Comparison of ENCODE assay signal across 16 mouse cellular contexts in the genomic region with DNA sequence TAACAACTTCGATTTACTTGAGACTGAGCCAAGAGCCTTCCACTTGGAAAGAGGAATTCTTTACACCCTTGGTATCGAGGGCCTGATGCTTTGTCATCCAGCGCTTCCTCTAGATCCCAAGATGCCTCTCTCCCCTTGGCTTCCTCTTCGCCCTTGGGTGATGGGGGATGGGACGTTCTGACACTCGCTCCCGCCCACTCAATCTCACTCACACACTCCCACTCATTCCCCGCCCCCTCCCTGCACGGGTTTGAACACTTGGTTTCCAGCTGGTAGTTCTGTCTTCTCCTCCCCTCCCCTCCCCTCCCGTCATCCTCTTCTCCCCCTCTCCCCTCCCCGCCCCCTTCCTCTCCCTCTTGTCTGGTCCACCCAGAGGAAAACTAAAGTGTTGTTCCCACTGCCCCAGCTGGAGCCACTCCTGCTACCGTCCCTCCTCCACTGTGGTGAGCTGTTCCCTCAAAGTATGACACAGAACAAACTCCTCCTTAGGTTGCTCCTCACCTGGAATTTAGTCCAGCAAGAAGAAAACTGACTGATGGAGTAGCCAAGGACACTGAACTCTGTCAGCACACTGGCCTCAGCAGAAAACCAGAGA. TPM values are rescaled to one million over a fixed set of nuclear protein-coding genes. Genes with fewer than 3 reads are reported as not detected.
DNase-seq lines count a peak whose midpoint lies in the region; ATAC-seq and TF ChIP-seq lines count a peak whose summit lies in the region.
"Had no signal": no experiment of that assay in that cellular context is flagged by ENCODE, and none has a peak within 500 bp of the region (broad histone marks: within the 10 kb centered on the region; RNA-seq: fewer than 3 reads in every experiment).

No protein-coding gene starts in this region.

- DNase-seq in heart, postnatal 36 days, result no peak
- peak; percentile 51 for DNase-seq in 3T3-L1 (ENCODE audit: low read depth, low spot score)
- peak; percentile 69 for DNase-seq in MEL (ENCODE audit: low read depth, low spot score)
- DNase-seq in forebrain, postnatal 0 days, result no peak
- no peak for DNase-seq in frontal cortex, postnatal 36 days (ENCODE audit: low spot score in 2 of 2)
- DNase-seq in midbrain, embryonic 10.5 days (ENCODE audit: low spot score), result no peak
- DNase-seq: adrenal gland, postnatal 25 days; cerebellum, postnatal 10 days; heart, adult 11 months; thymus, adult 18-20 months had no signal

- no peaks in the 10 kb centered on the region for H3K36me3 ChIP-seq in heart, embryonic 12.5 days
- peaks cover 0 to 25% of the 10 kb centered on the region in 2 experiments; a peak in 2 of 4 replicates for H3K36me3 ChIP-seq in MEL (ENCODE audit: control insufficient read depth in 1 of 2, insufficient read depth in 2 of 2, low read length in 2 of 2)
- H3K36me3 ChIP-seq in forebrain, postnatal 0 days (ENCODE audit: insufficient read depth), result no peaks in the 10 kb centered on the region
- no peaks in the 10 kb centered on the region for H3K36me3 ChIP-seq in midbrain, embryonic 10.5 days
- no peaks in the 10 kb centered on the region for H3K36me3 ChIP-seq in kidney, embryonic 14.5 days (ENCODE audit: control insufficient read depth, insufficient read depth, low read length)
- H3K36me3 ChIP-seq: G1E; limb, embryonic 15.5 days; midbrain, embryonic 12.5 days had no signal

- H3K9ac ChIP-seq in heart, embryonic 12.5 days, result no peak overlapping the region
- H3K9ac ChIP-seq in MEL (ENCODE audit: control insufficient read depth, low read depth, low read length, poor library complexity, severe bottlenecking), result peak overlapping the region; percentile 30; the same call in 1 of the 2 replicates
- no peak overlapping the region for H3K9ac ChIP-seq in forebrain, postnatal 0 days
- no peak overlapping the region for H3K9ac ChIP-seq in kidney, embryonic 14.5 days (ENCODE audit: low read depth, low read length)
- H3K9ac ChIP-seq: limb, embryonic 15.5 days; midbrain, embryonic 12.5 days had no signal

- peak in 1 of 2 experiments; percentile 57; a peak in 2 of 4 replicates for TF ChIP-seq EP300 in MEL (IDR thresholded peaks at IDR 0.05; ENCODE audit: low read depth in 1 of 2, low read length in 2 of 2)

- no peak for TF ChIP-seq POLR2A in MEL (IDR thresholded peaks at IDR 0.05; ENCODE audit: control insufficient read depth in 1 of 2, insufficient read depth in 1 of 2, low read depth in 1 of 2, low read length in 2 of 2, poor library complexity in 1 of 2)

- H3K4me1 ChIP-seq in heart, embryonic 12.5 days (replicated peaks), result peaks cover 10% of the 10 kb centered on the region
- H3K4me1 ChIP-seq in MEL (ENCODE audit: control insufficient read depth in 1 of 2, insufficient read depth in 2 of 2, low read length in 2 of 2), result peaks cover 16 to 32% of the 10 kb centered on the region in 2 experiments
- 0 out of 2 replicates have a peak, but pooled peaks cover 4% of the 10 kb centered on the region for H3K4me1 ChIP-seq in forebrain, postnatal 0 days (ENCODE audit: insufficient read depth)
- peaks cover 7% of the 10 kb centered on the region; the same call in 1 of the 2 replicates for H3K4me1 ChIP-seq in midbrain, embryonic 10.5 days
- H3K4me1 ChIP-seq in kidney, embryonic 14.5 days (ENCODE audit: control insufficient read depth, insufficient read depth, low read length), result no peaks in the 10 kb centered on the region
- H3K4me1 ChIP-seq: limb, embryonic 15.5 days had no signal

- peak; percentile 67 for ATAC-seq in heart, embryonic 12.5 days (ENCODE audit: insufficient number of reproducible peaks, low FRiP score)
- 0 out of 2 replicates have a peak, but pooled peaks have one; percentile 16 for ATAC-seq in forebrain, postnatal 0 days
- ATAC-seq in kidney, embryonic 14.5 days (ENCODE audit: low FRiP score, low TSS enrichment), result no peak

- TF ChIP-seq RAD21 in MEL (IDR thresholded peaks at IDR 0.05; ENCODE audit: low read depth, low read length), result no peak

- intact Hi-C loops in heart, postnatal 36 days (cut with DNase I), result no loop called here

- no peak for TF ChIP-seq CTCF in MEL (IDR thresholded peaks at IDR 0.05 in 2 of 3, conservative IDR thresholded peaks at IDR 0.05 in 1 of 3; ENCODE audit: control insufficient read depth in 1 of 3, insufficient read depth in 1 of 3, low read depth in 2 of 3, low read length in 3 of 3, poor library complexity in 1 of 3, severe bottlenecking in 1 of 3)
- TF ChIP-seq CTCF in forebrain, postnatal 0 days (IDR thresholded peaks at IDR 0.05; ENCODE audit: low read depth), result no peak

- peak overlapping the region; percentile 22 for H3K4me2 ChIP-seq in heart, embryonic 12.5 days
- H3K4me2 ChIP-seq in forebrain, postnatal 0 days (ENCODE audit: low read depth), result no peak overlapping the region
- H3K4me2 ChIP-seq in kidney, embryonic 14.5 days (replicated peaks; ENCODE audit: low read depth, low read length), result no peak overlapping the region
- H3K4me2 ChIP-seq: limb, embryonic 15.5 days; midbrain, embryonic 12.5 days had no signal

- 29% methylated on average over 12 of the region's 12 CpGs for WGBS in heart, embryonic 12.5 days
- 41% methylated on average over 12 of the region's 12 CpGs for WGBS in forebrain, postnatal 0 days
- WGBS in midbrain, embryonic 10.5 days, result 56% methylated on average over 12 of the region's 12 CpGs
- whole genome bisulfite sequencing in kidney, embryonic 14.5 days, result 20% methylated on average over 11 of the region's 12 CpGs

- no peak overlapping the region for H3K4me3 ChIP-seq in heart, embryonic 12.5 days
- H3K4me3 ChIP-seq in MEL (ENCODE audit: control insufficient read depth in 1 of 2, insufficient read depth in 1 of 2, low read depth in 2 of 2, low read length in 2 of 2), result peak overlapping the region; percentile 15 to 30
- H3K4me3 ChIP-seq in forebrain, postnatal 0 days (ENCODE audit: low read depth, low read length), result no peak overlapping the region
- H3K4me3 ChIP-seq in midbrain, embryonic 10.5 days, result no peak overlapping the region
- no peak overlapping the region for H3K4me3 ChIP-seq in kidney, embryonic 14.5 days (ENCODE audit: low read length)
- H3K4me3 ChIP-seq: limb, embryonic 15.5 days; midbrain, embryonic 12.5 days had no signal

- H3K27ac ChIP-seq in heart, embryonic 12.5 days (ENCODE audit: poor library complexity, severe bottlenecking), result 0 out of 2 replicates have a peak overlapping the region, but pooled peaks have one; percentile 37
- H3K27ac ChIP-seq in MEL (ENCODE audit: control insufficient read depth, low read depth, low read length), result peak overlapping the region; percentile 39
- H3K27ac ChIP-seq in forebrain, postnatal 0 days (ENCODE audit: low read depth, low read length), result no peak overlapping the region
- no peak overlapping the region for H3K27ac ChIP-seq in midbrain, embryonic 10.5 days (replicated peaks)
- no peak overlapping the region for H3K27ac ChIP-seq in kidney, embryonic 14.5 days (ENCODE audit: low read depth, low read length)
- H3K27ac ChIP-seq: limb, embryonic 15.5 days; midbrain, embryonic 12.5 days had no signal

- H3K9me3 ChIP-seq in heart, embryonic 12.5 days (replicated peaks), result no peaks in the 10 kb centered on the region
- no peaks in the 10 kb centered on the region for H3K9me3 ChIP-seq in MEL (replicated peaks; ENCODE audit: insufficient read depth, low read length)
- no peaks in the 10 kb centered on the region for H3K9me3 ChIP-seq in forebrain, postnatal 0 days (ENCODE audit: low read length)
- no peaks in the 10 kb centered on the region for H3K9me3 ChIP-seq in midbrain, embryonic 10.5 days (replicated peaks)
- H3K9me3 ChIP-seq in kidney, embryonic 14.5 days (ENCODE audit: control insufficient read depth, low read length), result no peaks in the 10 kb centered on the region
- H3K9me3 ChIP-seq: limb, embryonic 15.5 days; midbrain, embryonic 12.5 days had no signal

- no peaks in the 10 kb centered on the region; the same call in 1 of the 2 replicates for H3K27me3 ChIP-seq in heart, embryonic 12.5 days (replicated peaks)
- no peaks in the 10 kb centered on the region for H3K27me3 ChIP-seq in MEL (ENCODE audit: control insufficient read depth in 1 of 2, insufficient read depth in 2 of 2, low read length in 2 of 2)
- no peaks in the 10 kb centered on the region for H3K27me3 ChIP-seq in forebrain, postnatal 0 days (ENCODE audit: insufficient read depth, low read length)
- no peaks in the 10 kb centered on the region for H3K27me3 ChIP-seq in midbrain, embryonic 10.5 days (ENCODE audit: low read depth, poor library complexity, severe bottlenecking)
- no peaks in the 10 kb centered on the region for H3K27me3 ChIP-seq in kidney, embryonic 14.5 days (ENCODE audit: control insufficient read depth, insufficient read depth, low read length)
- H3K27me3 ChIP-seq: limb, embryonic 15.5 days; midbrain, embryonic 12.5 days had no signal

- no peaks in the 10 kb centered on the region for H3K79me2 ChIP-seq in MEL (ENCODE audit: control insufficient read depth, insufficient read depth, low read length, poor library complexity)

TF ChIP-seq in MEL, 35 proteins besides CTCF, POLR2A, EP300 and RAD21:
- TF ChIP-seq HCFC1 (IDR thresholded peaks at IDR 0.05; ENCODE audit: low read depth, low read length), result peak; percentile 17; the same call in 1 of the 2 replicates
- TF ChIP-seq BHLHE40 (IDR thresholded peaks at IDR 0.05; ENCODE audit: borderline replicate concordance, low read depth, low read length), result 0 out of 2 replicates have a peak, but pooled peaks have one; percentile 9
- TF ChIP-seq POLR2AphosphoS2 (IDR thresholded peaks at IDR 0.05; ENCODE audit: low read length), result no peak
- TF ChIP-seq USF2 (IDR thresholded peaks at IDR 0.05; ENCODE audit: borderline replicate concordance in 1 of 2, insufficient read depth in 1 of 2, low read depth in 1 of 2, low read length in 2 of 2), result no peak
- peak; percentile 47 for TF ChIP-seq ETS1 (IDR thresholded peaks at IDR 0.05; ENCODE audit: low read depth, low read length)
- 0 out of 2 replicates have a peak, but pooled peaks have one; percentile 35 for TF ChIP-seq MAZ (IDR thresholded peaks at IDR 0.05; ENCODE audit: low read depth, low read length)
- TF ChIP-seq GATA1 (IDR thresholded peaks at IDR 0.05; ENCODE audit: low read depth, low read length), result no peak
- 0 out of 2 replicates have a peak, but pooled peaks have one; percentile 27 for TF ChIP-seq MYC (IDR thresholded peaks at IDR 0.05; ENCODE audit: low read depth, low read length)

RNA-seq across cellular contexts. Expression of gene Mc3r, which starts 9.3 kb away (rescaled TPM):
- not detected in 2 replicates for polyA plus RNA-seq in heart, embryonic 12.5 days (2016; fragmentation: Nextera tagmentation; extraction: Ambion mirVana)
- not detected for total RNA-seq in heart, postnatal 36 days (2021)
- 0.04 TPM in 1 of 2 replicates, not detected in the other for total RNA-seq in MEL (2012; rRNA removed)
- not detected for polyA plus RNA-seq in MEL (2012; ENCODE audit: insufficient read depth in 1 of 2, insufficient read length in 2 of 2, low read depth in 1 of 2, low replicate concordance in 2 of 2, missing spikeins in 1 of 2)
- 0.31 and 0.86 TPM in 2 replicates for total RNA-seq in forebrain, postnatal 0 days (2014; rRNA removed)
- polyA plus RNA-seq in forebrain, postnatal 0 days (2015; fragmentation: Nextera tagmentation; extraction: Ambion mirVana), result 0.29 and 0.53 TPM in 2 replicates
- not detected in 2 replicates for polyA plus RNA-seq in midbrain, embryonic 10.5 days (2016; fragmentation: Nextera tagmentation; extraction: Ambion mirVana)
- polyA plus RNA-seq in kidney, embryonic 14.5 days (2014; fragmentation: Nextera tagmentation; extraction: Ambion mirVana), result not detected in 2 replicates
- total RNA-seq: adrenal gland, postnatal 25 days had no signal
- polyA plus RNA-seq: G1E; limb, embryonic 15.5 days; midbrain, embryonic 12.5 days; small intestine, adult 2 months had no signal

Comparison
In these comparisons a context has a peak if more than half of its experiments do, and no peak if none do; other contexts are left out.
1. H3K27ac ChIP-seq: peak in heart, embryonic 12.5 days (single experiment) and MEL (single experiment); none in forebrain, postnatal 0 days (single experiment), midbrain, embryonic 10.5 days (single experiment) and kidney, embryonic 14.5 days (single experiment).
2. H3K4me3 ChIP-seq: peak in MEL (2 of 2); none in heart, embryonic 12.5 days (single experiment), forebrain, postnatal 0 days (single experiment), midbrain, embryonic 10.5 days (single experiment) and kidney, embryonic 14.5 days (single experiment).
3. DNase-seq: peak in 3T3-L1 (single experiment) and MEL (single experiment); none in heart, postnatal 36 days (0 of 2), forebrain, postnatal 0 days (single experiment), frontal cortex, postnatal 36 days (0 of 2) and midbrain, embryonic 10.5 days (single experiment).